Mouse (Mus musculus): ENCODE data around the gene Fry.
"Not testable (repeated sequence)": the region's sequence is repeated elsewhere in the genome, so short reads cannot be mapped to it uniquely, and the experiment has no call there.

Fry gene

DNA sequence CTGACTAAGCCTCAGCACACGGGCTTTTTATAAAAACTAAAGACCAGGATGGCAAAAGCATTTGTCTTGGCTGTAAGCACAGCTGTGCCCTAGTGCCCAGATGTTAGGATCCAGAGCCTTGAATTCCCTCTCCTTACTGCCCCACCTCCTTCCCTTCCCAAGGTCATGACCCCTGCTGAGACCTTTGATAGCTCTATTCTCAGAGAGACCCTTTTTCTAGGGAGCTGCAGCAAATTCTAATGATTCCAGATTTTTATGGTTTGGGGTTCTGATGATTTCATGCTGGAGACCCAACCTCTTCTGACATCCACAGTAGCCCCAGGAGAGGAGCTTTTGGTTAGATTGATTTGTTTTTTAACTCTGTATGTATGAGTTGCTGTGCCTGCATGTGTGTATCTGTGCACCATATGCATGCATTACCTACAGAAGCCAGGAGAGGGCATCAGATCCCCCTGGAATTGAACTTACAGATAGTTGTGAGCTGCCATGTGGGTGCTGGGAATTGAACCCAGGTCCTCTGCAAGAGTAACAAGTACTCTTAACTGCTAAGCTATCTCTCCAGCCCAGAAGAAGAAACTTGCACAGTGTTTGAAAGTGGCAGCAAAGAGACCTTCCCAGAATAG lies 333.7 kb downstream of the Fry start:
- DNase-seq (ENCODE audit: low read depth, low spot score) = no peak

DNA sequence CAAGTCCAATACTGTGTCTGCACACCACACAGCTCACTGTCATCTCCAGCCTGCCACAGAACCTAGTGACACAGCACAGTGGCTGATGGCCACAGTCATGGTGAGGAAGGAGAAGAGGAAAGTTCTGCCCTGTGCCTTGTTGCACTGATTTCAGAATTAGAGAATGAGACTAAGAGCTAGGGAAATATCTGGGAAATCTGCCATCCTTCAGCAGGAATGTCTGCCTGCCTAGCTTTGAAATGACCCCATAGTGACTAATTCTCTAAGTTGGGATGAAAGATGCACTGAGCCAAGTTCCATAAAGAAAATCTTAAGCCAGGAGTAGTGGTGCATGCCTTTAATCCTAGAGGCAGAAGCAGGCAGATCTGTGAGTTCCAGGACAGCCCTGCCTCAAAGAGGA lies 334.2 kb downstream of the Fry start:
- no peak for DNase-seq (ENCODE audit: low read depth, low spot score)

DNA sequence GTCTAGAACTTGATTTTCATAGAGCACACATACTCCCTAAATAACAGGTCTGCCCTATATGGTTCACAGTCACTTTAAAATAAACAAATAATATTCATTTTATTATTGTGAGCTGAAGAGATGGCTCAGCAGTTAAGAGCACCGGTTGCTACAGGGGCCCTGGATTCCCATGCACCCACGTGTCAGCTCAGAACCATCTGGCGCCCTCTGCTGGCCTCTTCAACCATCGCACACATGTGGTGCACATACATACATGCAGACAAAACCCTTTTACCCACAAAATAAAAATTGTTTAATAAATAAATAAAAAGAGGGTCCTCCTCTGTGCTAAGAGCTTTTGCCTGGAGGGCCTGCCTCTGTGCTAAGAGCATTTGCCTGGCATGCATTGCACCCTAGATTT lies 335.0 kb downstream of the Fry start:
- DNase-seq (ENCODE audit: low read depth, low spot score) = no peak

DNA sequence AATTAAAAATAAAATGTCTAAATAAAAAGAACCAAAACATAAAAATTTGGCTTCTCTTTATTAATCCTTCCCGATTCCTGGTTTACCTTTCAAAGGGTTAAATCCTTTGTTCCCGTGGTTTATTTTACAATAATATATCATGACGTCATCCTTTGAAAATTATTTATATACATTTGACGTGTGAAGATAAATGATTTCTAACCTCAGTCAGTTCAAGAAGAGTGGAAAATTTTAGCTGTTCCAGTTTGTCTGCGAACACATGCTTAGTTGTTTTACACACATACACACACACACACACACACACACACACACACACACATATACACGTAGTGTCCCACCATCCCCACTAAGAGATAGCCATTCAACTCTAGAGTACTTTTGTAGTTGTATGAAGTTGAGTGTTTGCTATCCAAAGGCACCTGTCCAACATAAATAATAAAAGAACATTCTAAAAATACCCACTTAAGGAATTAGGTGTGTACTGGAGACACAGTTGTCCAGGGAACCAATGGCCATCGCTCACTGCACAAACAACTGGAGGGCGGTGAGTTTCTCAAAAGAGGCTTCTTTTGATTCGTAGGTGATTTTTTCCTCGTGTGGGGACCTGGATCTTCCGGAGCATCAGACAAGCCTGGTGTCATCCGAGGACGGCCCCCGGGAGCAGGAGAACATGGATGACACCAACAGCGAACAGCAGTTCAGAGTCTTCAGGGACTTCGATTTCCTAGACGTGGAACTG lies 338.9 kb downstream of the Fry start:
- no peak for DNase-seq (ENCODE audit: low read depth, low spot score)

DNA sequence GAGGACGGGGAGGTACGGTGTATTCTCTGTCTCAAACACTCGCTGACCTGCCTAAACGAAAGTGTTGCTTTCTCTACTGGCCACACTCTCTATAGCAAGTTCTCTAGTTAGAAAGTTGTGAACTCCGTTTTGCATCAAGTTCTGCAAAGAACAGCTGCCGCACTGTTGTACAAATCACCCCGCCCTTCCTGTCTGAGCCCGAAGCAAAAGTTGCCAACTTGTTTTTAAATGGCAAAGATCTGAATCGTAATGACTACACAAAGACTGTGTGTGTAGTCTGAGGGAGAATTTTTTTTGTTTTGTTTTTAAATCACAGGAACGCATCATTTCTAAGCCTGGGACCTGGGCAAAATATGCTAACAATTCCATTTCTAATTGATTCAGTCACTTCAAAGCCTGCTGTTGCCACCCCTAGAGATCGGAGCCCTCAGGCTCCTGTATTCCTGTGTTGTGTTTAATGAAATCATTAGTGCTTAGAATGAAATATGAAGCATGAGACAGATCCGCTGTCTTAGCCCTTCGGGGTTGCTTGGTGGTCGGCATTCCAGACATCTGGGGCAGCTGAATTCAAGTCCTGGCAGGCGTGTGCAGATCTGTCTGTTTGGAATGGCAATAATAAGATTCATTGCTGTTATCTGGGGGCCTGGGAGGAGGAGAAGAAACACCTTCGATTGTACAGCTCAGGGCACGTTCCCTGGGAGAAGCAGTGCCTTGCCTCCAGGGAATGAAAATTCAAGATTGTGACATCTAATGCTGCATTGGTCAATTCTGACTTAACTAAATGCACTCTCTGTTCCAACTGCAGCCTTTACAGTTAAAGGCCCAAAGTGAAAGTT lies 339.7 kb downstream of the Fry start:
- DNase-seq (ENCODE audit: low read depth, low spot score) = peak; percentile 33

DNA sequence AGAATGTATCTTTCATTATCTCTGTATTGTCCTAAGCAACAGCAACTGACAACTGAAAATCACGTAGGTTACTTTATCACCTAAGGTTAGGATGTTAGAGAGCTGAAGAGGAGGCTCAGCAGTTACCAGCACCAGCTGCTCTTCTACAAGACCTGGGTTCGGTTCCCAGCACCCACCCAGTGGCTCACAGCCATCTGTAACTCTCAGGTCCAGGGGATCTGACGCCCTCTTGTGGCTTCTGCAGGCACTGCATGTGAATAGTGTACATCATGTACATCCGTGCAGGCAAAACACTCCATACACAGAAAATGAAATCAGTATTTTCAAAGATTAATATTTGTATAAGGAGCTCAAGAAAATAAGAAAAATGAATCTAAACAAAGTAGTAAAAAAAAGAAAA lies 341.4 kb downstream of the Fry start:
- DNase-seq (ENCODE audit: low read depth, low spot score) = no peak

DNA sequence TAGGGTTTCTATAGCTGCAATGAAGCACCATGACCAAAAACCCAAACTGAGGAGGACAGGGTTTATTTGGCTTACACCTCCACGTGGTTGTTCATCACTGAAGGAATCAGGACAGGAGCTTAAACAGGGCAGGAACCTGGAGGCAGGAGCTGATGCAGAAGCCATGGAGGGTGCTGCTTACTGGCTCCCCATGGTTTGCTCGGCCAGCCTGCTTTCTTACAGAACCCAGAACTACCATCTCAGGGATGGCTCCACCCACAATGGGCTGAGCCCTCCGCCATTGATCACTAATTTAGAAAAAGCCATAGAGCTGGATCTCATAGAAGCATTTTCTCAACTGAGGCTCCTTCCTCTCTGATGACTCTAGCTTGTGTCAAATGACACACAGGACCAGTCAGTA lies 346.3 kb downstream of the Fry start:
- no peak for DNase-seq (ENCODE audit: low read depth, low spot score)

DNA sequence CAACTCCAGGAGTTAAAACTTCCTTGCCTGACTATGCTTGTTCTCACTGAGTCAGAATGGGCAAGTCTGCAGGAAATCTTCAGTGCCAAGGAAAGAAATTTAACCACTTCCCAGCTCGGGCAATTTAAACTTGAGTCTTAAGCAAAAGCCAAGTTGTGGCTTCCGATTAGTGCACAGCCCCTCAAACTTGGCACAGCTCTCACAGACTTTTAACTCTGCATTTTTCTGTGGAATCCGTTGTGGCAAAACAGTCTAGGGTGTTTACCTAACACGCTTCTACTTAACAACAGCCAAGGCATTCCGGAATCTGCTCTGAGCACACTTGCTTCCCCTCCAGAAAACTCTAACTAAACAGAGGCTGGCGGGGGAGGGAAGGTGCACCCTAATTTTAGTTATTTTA lies 346.8 kb downstream of the Fry start:
- no peak for DNase-seq (ENCODE audit: low read depth, low spot score)

DNA sequence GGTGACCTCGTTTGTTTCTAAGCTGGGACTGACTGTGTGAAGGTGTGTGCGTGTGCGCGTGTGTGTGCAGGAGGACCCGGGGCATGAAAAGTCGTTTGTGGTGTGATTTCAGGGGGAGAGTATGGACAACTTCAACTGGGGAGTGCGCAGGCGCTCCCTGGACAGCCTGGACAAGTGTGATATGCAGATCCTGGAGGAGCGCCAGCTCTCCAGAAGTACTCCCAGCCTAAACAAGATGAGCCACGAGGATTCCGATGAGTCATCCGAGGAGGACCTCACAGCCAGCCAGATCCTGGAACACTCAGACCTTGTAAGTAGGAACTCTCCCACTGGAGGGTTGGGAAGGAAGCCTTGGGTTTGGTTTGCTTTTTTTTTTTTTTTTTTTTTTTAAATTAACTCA lies 347.7 kb downstream of the Fry start:
- DNase-seq (ENCODE audit: low read depth, low spot score) = peak; percentile 97

DNA sequence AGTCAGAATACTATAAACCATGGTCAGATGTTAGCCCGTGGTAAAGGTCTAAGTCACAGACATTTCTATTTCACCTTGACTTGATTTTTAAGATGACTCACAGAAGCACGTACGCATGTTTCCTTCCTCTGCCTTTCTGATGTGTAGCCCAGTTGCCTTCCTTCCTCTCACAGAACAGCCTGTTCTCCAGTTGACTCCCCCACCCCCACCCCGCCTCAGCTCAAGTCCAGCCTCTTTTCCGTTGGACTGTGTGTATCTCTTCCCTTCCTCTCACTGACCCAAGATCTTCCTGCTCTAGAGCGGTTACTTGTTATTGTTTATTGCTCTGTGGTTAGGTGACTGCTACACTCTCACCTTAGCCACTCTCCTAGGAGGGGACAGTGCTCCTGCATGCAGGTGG lies 350.0 kb downstream of the Fry start:
- DNase-seq (ENCODE audit: low read depth, low spot score) = no peak

DNA sequence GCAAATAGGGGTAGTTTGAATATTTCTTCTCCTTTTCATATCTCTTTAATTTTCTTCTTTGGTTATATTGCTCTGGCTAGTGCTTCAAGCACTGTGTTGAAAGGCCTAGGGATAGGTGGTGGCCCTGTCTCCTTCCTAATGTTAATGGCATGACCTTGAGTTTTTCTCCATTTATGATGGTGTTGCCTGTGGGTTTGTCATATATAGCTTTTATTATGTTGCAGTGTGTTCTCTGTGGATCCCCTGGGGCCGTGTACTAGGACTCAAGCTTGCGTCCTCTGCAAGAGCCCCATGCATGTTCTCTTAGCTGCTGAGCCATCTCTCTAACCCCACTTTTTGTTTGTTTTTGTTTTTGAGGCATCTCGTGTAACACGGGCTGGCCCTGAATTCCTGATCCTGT lies 358.9 kb downstream of the Fry start:
- DNase-seq (ENCODE audit: low read depth, low spot score) = no peak

DNA sequence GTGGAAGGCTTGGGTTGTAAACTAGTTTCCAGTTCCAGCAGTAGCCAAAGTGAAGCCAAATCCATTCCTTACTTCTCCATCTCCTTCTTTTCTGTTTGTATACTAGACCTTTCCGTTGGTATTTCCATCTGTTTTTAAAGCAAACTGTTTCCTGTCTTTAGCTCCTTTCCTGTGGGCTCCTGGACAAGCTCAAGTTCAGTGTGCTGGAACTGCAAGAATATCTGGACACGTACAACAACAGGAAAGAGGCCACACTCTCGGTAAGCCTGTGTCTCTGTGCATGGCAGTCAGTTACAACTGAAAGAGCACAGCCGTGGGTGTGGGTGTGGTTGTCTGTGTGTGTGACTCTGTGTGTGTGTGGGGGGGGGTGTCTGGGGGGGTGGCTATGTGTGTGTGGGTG lies 360.2 kb downstream of the Fry start:
- no peak for DNase-seq (ENCODE audit: low read depth, low spot score)

DNA sequence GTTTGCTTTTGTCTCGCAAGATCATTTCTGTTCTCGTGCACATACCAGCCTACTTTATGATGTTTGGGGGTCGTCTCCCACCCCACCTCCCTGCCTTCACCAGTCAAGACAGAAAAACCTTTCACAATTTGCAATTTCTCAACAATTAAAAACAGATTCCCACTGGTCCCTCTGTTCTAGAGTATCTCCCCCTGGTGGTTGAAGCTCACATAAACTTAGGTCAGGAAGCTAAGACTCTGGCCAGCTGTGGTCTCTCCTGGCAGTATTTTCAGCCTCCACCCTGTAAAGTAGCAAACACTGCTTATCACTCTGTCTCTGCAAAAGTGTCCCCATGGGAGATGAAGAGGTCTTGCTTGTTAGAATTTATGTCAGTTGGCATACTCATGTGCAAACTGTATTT lies 366.8 kb downstream of the Fry start:
- DNase-seq (ENCODE audit: low read depth, low spot score) = peak; percentile 33

DNA sequence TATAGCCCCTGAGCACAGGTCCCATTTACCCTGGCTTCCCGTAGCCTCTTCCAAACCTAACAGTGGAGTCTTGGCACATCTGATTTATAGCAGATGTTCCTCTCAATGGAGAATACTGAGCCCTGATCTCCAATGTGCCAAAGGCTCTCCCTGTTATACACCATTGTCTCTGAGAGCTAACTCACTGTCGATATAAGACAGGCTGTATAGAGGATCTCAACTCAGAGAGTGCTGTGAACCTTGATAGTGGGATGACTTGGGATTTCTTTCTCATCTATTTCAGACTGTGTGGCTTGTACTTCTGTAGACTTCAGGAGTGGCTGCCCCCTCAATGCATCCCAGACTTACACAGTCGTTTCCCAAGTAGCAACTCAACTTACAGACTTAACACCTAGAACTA lies 371.8 kb downstream of the Fry start:
- no peak for DNase-seq (ENCODE audit: low read depth, low spot score)

DNA sequence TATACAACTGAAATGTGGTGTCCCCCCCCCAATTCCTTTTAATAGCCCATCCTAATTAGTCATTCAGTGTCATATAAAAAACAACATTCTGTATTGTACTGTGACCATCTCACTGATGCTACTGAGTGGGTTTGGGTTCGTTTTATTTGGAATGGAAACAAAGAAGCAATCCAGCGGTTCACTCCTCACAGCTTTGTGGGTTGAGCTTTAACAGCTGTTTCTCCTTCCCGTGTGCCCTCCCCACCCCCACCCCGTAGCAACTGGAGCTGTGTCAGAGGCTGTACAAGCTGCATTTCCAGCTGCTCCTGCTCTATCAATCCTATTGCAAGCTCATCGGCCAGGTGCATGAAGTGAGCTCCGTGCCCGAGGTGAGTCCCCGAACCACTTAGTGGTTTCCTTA lies 372.4 kb downstream of the Fry start:
- DNase-seq (ENCODE audit: low read depth, low spot score) = no peak

DNA sequence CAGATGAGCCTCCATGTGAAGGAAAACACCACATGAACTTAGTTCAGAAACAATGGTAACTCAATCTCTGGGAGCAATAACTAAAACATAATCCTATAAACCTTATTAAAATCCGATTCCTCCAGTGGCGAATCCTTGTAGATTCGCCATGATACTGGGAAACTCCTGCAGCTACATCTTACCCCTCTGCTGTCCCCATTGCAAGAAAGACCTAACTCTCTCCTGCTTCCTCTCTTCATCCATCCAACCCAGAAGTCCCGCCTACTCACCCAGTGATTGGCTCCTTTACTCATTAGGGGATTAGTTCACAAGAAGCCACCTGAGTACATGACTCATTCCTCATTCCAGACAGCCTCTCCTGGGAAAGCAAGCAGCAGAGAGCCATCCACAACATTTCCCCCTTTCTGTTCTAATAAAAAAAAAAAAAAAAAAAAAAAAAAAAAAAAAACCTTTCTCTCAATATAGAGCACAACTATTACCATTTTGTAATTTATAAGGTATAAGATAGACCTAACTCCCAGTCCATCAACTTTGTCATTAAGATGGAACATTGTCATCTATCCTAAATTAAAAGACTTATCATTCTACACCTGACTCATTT lies 373.2 kb downstream of the Fry start:
- DNase-seq (ENCODE audit: low read depth, low spot score) = not testable (repeated sequence)

DNA sequence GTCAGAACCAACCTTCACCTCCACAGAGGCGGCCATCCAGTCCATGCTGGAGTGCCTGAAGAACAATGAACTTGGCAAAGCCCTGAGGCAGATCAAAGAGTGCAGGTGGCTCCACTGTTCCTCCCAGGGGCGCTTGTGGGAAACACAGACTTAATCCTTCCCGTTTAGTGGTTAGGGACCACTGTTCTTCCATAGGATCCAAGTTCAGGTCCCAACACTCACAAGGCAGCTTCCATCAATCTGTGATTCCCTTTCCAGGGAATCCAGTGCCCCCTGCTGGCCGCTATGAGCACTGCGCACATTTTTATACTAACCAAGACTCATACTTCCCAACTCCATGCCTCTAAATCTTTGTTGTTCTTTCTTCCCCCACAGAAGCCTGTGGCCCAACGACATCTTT lies 377.3 kb downstream of the Fry start:
- peak; percentile 36 for DNase-seq (ENCODE audit: low read depth, low spot score)

DNA sequence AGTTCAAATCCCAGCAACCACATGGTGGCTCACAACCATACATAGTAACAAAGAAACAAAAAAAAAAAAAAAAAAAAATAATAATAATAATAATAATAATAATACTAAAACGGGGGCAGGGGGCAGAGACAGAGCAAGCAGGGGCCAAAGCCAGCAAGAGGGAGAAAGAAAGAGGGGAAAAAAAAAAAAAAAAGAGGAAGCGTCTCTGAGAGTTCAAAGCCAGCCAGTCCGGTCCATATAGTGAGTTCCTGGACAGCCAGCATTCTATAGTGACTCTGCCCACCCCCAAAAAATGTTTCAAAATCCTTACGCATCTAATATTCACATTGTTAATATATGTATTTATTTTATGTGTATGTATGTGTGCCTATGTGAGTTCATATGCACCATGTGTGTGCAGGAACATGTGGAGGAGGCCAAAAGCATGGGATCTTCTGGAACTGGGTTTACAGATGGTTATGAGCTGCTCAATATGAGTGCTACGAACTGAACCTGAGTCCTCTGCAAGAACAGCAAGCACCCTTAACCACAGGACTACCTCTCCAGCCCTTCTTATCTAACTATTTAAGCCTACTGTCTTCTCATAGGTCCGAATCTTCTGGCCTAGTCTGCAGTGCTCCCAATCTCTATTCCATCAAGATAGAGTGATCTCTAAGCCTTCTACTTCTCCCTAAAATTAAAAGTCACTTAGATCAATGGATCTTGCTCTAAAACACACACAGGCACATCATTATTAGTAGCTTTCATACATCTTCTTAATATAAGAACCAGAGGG lies 392.2 kb downstream of the Fry start:
- no peak for DNase-seq (ENCODE audit: low read depth, low spot score)

DNA sequence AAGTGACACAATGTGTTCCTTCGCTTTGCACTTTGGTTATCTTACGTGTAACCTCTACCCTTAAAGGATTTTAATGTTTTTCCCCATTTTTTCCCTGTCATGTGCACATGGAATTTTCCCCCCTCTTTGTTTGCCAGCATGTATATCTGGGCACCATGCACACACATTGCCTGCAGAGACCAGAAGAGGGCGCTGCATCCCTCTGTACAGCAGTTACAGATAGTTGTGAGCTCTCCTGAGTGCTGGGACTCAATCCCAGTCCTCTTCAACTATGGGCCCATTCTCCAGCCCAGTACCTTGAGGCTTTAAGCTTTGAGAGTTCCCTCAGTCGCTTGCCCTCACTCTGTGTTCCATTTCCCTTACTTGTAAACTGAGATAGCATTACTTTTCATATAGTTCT lies 394.8 kb downstream of the Fry start:
- no peak for DNase-seq (ENCODE audit: low read depth, low spot score)

DNA sequence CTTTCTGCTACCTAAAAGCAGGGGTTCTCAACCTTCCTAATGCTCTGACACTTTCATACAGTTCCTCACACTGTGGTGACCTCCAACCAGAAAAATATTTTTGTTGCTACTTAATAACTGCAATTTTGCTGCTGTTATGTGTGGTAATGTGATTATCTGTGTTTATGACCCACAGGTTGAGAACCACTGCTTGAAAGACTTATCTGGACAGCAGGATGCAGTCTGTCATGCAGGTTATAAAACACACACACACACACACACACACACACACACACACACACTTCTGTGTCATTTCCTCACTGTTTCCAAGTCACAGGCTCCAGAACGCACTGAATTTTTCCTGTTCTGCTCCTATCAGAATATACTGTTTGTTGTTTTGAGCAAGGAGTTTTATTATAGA lies 395.6 kb downstream of the Fry start:
- no peak for DNase-seq (ENCODE audit: low read depth, low spot score)

DNA sequence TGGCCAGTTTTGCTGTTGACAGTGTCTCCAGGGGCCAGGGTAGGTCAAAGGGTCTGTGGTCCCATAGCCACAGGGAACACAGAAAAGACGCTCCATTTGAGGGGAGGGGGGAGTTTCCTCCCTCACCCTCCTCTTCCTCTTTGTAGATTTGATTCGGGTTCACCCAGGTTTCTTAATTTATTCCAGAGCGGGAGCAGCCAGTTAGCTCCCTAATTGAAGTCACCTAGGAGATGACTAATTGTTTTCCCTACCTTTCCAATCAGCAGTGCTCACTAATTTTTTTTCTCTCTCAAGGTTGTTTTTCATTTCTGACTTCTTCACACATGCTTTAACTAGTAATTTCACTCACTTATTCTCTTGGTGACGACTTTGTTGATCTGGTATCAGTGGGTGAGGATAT lies 399.6 kb downstream of the Fry start, which contains the start of gene Zar1l:
Gene Zar1l, minus strand, starts transcription at position 101 of the 400 bp plus-strand sequence.
- no peak for DNase-seq (ENCODE audit: low read depth, low spot score)

DNA sequence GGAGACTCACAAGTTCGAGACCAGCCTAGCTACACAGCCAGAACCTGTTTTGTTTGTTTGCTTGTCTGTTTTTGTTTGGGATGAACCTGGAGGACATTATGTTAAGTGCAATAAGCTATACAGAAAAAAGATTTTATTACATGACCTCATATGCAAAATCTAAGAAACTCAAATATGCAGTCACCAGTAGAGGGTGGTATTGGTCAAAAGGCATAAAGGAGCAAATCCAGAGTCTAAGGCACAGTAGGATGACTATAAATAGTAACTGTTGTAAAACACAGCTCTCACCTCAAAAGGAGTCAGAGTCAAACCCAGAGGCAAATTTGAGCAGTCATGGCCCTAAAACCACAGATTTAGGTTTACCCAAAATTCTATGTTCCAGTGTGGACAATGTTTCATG lies 401.1 kb downstream of the Fry start:
- peak; percentile 37 for DNase-seq (ENCODE audit: low read depth, low spot score)
